Mouse (Mus musculus) telencephalon, adult 2 months (tissue): Measurements from ENCODE around the gene Cntn4.
"Not testable (repeated sequence)": the region's sequence is repeated elsewhere in the genome, so short reads cannot be mapped to it uniquely, and the experiment has no call there.

Experiments used
- DNase-seq: peaks from one replicate; pipeline ENCODE4 v3.0.0-alpha.2; 2011; ENCODE audit warnings: low read depth, low spot score

Gene Cntn4

DNA sequence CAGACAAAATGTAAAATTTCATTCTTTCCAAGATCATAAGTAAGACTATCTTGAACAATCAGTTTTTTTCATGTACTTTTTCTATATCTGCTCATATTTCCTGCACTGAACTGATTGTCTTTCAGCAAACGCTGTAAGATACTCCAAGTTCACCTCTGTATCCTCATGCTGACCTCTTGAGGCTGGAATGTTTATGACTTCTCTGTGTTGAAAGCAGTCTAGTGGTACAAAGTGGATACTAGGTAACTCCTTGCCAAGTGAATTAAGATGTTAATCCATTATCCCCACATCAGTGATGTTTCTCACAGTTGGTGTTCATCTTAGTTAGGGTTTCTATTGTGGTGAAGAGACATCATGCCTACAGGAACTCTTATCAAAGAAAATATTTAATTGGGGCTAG is 651.5 kb downstream of the Cntn4 start:
- DNase-seq = no peak

GRCm38 (mm10) chr6:106329636-106330035 is 652.2 kb downstream of the Cntn4 start:
- no peak for DNase-seq

DNA sequence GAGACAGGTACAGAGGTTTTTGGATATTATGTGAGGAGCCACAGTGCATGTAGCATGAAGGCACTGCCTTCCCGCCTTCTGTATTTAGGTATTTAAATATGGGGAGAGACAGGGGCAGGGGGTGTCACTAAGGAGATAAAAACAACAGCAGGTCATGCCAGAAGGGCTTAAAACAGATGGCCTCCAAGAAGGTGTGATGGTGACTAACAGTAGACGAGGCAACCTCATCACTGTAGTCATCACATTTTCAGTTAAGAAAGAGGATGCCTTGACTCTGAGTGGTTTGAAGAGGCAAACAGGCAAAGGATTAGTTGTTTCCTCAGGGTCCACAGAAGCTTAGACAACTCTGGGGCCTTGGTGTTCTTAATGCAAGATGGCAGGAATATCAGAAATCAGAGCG is 655.0 kb downstream of the Cntn4 start:
- DNase-seq = no peak

GRCm38 (mm10) chr6:106332933-106333332 is 655.5 kb downstream of the Cntn4 start:
- DNase-seq = peak; percentile 19

- DNase-seq = peak; percentile 43
Observed at GRCm38 (mm10) chr6:106335066-106335465, 657.6 kb downstream of the Cntn4 start.

DNA sequence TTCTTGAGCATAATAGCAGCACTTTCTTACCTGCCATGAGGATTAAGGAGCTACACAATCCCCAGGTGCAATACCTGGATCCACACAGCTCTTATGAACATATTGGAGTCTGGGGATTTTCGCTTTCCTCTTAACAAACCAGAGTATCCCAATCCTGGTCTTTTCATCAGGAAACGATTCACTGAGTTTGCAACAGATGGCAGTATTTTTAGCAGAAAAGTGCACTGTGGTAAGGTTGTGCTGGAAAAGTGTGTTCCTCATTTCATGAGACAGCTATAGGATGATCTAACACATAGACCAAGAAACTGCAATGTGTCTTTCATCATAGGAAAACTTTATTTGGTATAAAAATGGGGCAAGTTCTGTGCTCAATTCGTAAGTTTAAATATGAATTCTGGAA is 659.3 kb downstream of the Cntn4 start:
- peak; percentile 36 for DNase-seq

- peak; percentile 51 for DNase-seq
Observed at GRCm38 (mm10) chr6:106337829-106338228, 660.4 kb downstream of the Cntn4 start.

DNA sequence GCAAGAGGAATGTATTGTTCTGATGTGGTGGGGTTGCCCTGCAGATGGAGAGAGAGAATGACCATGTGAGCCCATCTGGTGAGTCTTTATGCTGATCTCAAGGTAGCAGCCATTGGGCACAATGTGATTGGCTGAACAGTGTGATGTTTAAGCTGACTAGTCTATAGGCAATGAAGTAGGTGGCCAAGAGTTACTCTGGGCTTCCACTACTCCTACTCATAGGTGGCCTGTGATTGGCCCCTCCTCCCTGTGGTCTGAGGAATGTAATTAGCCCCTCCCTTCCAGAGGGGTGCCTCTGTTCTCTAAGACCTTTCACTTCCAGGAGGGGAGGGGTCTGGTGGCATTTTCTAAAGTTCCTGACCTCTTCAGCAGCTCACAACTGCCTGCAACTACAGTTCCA is 663.7 kb downstream of the Cntn4 start:
- no peak for DNase-seq

- DNase-seq = no peak
Observed at GRCm38 (mm10) chr6:106350072-106350471, 672.6 kb downstream of the Cntn4 start.

DNA sequence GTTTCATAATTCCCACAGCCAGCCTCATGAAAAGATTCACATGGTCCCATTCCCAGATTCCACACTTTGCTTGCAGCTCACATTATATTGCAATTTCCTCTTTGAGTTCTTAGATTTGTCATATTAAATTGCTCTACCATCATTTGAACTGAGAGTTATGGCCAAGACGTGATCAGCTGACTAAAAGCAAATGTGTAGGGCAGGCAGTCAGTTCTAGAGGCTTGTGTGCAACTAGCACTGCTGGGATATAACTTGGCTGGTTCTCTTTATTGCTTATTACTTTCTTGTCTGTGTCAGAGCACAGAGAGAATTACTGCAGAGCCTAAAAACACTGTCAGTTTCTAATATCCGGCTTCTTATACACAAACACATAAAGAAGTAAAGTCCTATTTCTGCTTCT is 673.9 kb downstream of the Cntn4 start:
- DNase-seq = no peak

GRCm38 (mm10) chr6:106358801-106359200 is 681.3 kb downstream of the Cntn4 start:
- not testable (repeated sequence) for DNase-seq

DNA sequence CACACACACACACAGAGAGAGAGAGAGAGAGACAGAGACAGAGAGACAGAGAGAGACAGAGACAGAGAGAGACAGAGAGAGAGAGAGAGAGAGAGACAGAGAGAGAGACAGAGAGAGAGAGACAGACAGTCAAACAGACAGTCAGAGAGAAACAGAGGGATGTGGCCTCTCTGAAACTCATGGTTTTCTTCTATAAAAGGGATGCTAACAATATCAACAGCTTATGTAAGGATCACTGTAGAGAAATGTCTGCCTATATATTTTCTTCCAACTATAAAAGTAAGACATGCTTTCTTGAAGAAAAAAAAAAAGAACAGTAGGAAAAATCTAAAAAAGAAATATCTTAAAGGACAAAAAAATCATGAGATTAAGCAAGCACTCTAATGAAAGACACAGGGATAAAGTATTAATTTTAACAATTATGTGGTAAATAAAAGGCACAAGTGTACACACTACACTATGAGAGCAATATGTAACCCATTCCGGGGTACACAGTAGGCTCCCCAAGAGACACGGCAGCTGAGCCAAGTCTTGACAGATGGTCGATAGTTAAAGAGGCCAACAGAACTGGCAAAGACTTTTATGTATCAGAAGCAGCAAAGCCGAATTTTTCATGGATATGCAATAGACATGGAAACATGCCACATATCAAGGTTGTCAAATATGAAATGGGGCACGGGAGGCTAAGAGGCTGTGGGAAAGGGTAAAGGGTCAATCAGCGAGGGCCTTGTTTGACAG is 704.0 kb downstream of the Cntn4 start:
- DNase-seq = peak; percentile 58

- no peak for DNase-seq
Observed at GRCm38 (mm10) chr6:106387833-106388406, 710.5 kb downstream of the Cntn4 start.

GRCm38 (mm10) chr6:106408014-106408413 is 730.6 kb downstream of the Cntn4 start:
- no peak for DNase-seq

- DNase-seq = peak; percentile 54
Observed at GRCm38 (mm10) chr6:106408634-106409033, 731.2 kb downstream of the Cntn4 start.

DNA sequence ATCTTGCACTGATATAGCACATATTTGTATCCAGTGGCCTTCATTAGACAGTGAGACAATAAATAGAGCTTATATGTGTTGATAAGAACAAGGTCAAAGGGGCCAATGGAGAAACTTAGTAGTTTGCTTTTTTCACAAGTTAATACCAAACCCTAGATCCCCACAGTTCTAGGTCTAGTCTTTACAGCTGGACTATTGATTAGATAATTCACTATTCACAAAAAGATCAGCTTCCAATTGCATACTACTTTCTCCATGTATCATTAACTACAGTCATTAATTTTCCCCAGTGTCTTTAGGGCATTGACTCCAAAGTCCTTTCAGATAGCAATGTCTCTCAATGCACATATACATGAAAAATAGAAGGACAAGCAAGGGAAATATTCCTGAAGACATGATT is 745.5 kb downstream of the Cntn4 start:
- no peak for DNase-seq

GRCm38 (mm10) chr6:106423471-106423870 is 746.0 kb downstream of the Cntn4 start:
- no peak for DNase-seq

- DNase-seq = no peak
Observed at GRCm38 (mm10) chr6:106426615-106427014, 749.2 kb downstream of the Cntn4 start.

DNA sequence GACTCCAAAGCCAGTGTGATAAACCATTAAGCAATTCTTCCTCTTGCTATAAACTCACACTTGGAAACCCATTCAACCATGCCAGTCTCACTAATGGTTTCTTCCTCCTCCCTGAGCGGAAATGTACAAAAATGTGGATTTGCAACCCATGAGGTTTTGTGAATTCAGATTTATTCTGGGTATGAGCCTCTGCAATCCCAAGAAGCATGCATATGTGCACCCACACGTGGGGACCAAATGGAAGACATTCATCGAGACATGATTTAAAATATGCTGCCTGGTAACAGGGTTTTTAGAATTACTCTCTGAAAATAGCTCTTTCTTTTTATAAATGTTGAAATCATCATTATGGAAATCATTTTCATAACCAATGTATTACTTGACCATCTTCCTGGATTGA is 754.0 kb downstream of the Cntn4 start:
- DNase-seq = peak; percentile 69

DNA sequence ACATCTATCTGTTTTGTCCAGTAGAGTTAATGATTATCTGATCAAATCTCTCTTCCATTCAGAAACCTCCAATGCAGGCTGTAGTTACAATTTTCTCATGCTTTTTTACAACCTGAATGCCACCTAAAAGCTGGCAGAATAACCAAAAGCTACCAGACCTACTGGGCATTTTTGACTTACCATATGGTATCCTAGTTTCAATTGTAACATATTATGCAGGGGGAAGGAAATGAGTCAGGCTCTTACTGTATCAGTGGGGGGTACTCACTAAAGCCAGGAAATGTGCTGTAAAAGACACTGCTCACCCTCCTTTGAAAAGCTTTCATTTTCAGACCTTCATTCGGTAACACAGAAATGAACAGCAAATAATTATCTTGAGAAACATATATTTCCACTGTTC is 763.3 kb downstream of the Cntn4 start:
- no peak for DNase-seq

GRCm38 (mm10) chr6:106441246-106441645 is 763.8 kb downstream of the Cntn4 start:
- DNase-seq = no peak

GRCm38 (mm10) chr6:106454131-106454838 is 776.8 kb downstream of the Cntn4 start:
- no peak for DNase-seq

DNA sequence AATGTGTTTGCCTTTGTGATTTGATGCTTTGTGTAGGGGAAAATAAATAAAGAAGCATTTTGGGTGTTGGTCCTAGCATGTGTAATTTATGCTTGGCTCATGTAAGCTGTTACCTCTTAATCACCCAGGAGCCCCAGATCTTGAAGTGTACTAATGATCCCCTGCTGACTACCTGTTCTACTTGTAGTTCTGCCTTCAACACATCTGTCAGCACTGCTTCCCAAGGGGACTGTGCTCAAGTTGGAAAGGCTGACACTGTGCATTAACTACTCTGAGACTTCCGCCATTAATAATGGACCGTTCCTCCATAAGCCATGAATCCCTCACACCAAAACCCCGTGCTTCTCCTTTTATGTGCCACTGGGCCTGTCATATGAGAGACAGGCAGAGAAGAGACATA is 778.2 kb downstream of the Cntn4 start:
- no peak for DNase-seq
